Mouse (Mus musculus) ovary, adult 2 months (tissue): ENCODE data around the gene Hexim1. TPM values are rescaled to one million over a fixed set of nuclear protein-coding genes. Genes with fewer than 3 reads are reported as not detected.

Experiments
- polyA plus RNA-seq: library from polyadenylated mRNA; depleted of rRNA; stranded (reverse); fragments of >200 nt; gene quantifications from 2 replicates; pipeline ENCODE4 v1.2.3, GENCODE M21; 2012; rRNA removed

Gene Hexim1
- polyA plus RNA-seq = 18.9 and 19.4 TPM in 2 replicates

GRCm38 (mm10) chr11:103116008-103116818 is at the start of gene Hexim1:
TSS of gene Hexim1 (plus strand) at chr11:103116231.

GRCm38 (mm10) chr11:103101481-103101865 is 14.6 kb upstream of the Hexim1 start, which contains the start of the genes Plcd3 and Acbd4:
TSS of gene Plcd3 (minus strand) at chr11:103101658.
TSS of gene Acbd4 (plus strand) at chr11:103101682.

GRCm38 (mm10) chr11:103131701-103132575 is 15.9 kb downstream of the Hexim1 start, which contains the start of gene Hexim2:
TSS of gene Hexim2 (plus strand) at chr11:103132429.

Other genes with a start within 250 kb of the Hexim1 start
- 125 and 137 TPM in 2 replicates for gene Eftud2, start 235.2 kb upstream of the Hexim1 start, polyA plus RNA-seq
- gene Ccdc103, start 235.0 kb upstream of the Hexim1 start, polyA plus RNA-seq = 1.8 and 2.0 TPM in 2 replicates
- 0.08 TPM in 1 of 2 replicates, not detected in the other for gene Fam187a, start 231.1 kb upstream of the Hexim1 start, polyA plus RNA-seq
- gene Gfap, start 215.3 kb upstream of the Hexim1 start, polyA plus RNA-seq = 1.0 TPM in 2 replicates
- 6.7 and 10.4 TPM in 2 replicates for gene Kif18b, start 191.1 kb upstream of the Hexim1 start, polyA plus RNA-seq
- 1.3 and 2.5 TPM in 2 replicates for gene C1ql1, start 169.5 kb upstream of the Hexim1 start, polyA plus RNA-seq
- gene Nmt1, start 88.0 kb upstream of the Hexim1 start, polyA plus RNA-seq = 33.9 and 43.4 TPM in 2 replicates
- gene Dcakd, start 87.9 kb upstream of the Hexim1 start, polyA plus RNA-seq = 163 and 210 TPM in 2 replicates
- gene Plcd3, start 14.6 kb upstream of the Hexim1 start, polyA plus RNA-seq = 21.9 and 23.8 TPM in 2 replicates
- gene Acbd4, start 14.5 kb upstream of the Hexim1 start, polyA plus RNA-seq = 31.2 and 32.4 TPM in 2 replicates
- gene Hexim2, start 16.2 kb downstream of the Hexim1 start, polyA plus RNA-seq = 7.4 and 9.3 TPM in 2 replicates
- 4.5 and 4.9 TPM in 2 replicates for gene Fmnl1, start 54.9 kb downstream of the Hexim1 start, polyA plus RNA-seq
- gene 1700023F06Rik, start 92.3 kb downstream of the Hexim1 start, polyA plus RNA-seq = 0.13 and 0.34 TPM in 2 replicates
- gene Spata32, start 102.2 kb downstream of the Hexim1 start, polyA plus RNA-seq = not detected in 2 replicates
- 14.6 and 15.5 TPM in 2 replicates for gene Map3k14, start 151.2 kb downstream of the Hexim1 start, polyA plus RNA-seq
- gene Arhgap27, start 247.5 kb downstream of the Hexim1 start, polyA plus RNA-seq = 32.7 and 46.9 TPM in 2 replicates